ENCODE assay signal across 8 mouse cellular contexts in the genomic region with DNA sequence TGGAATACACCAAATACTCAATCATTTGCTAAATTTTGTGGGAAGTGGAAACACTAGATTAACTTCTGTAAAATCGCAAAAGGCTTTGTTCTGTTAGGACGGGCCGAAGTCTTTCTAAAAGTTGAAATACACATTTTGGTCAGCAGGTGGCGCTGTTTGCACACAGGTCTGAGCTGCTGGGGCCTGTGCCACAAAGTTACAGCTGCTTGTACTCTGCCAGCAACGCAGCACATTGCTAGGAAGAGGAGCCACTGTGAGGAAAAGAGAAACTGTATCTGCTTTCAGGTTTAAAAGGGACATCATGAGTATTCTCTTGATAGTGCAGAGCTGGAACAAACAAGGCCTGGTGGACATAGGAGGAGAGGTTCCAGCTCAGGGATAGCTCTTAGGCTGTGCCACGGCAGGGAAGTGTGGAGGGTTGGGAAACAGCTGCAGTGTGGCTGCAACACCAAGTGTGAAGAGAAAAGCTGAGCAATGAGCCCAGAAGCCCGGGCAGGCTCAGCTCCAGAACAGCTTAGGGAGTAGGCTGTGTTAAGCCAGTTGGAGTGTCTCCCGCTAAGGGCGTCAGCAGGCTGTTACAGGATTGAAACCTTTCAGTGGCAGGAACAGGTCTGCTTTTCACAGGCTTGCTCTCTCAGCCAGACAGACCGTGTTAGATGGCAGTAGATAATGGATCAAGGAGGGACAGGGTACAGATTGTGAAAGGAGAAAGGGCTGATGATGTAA. TPM values are rescaled to one million over a fixed set of nuclear protein-coding genes. Genes with fewer than 3 reads are reported as not detected.
DNase-seq lines count a peak whose midpoint lies in the region; ATAC-seq lines count a peak whose summit lies in the region.

No protein-coding gene starts in this region.

- DNase-seq in adipocyte (ENCODE audit: low spot score): peak; percentile 97
- DNase-seq in embryo, embryonic 10 days (ENCODE audit: low spot score): peak; percentile 94
- DNase-seq in gastrocnemius, postnatal 10 days: peak; percentile 86
- DNase-seq in hindlimb bud, embryonic 11.5 days (ENCODE audit: extremely low spot score, low read depth, low spot score): peak; percentile 88
- peak; percentile 83 to 85 for DNase-seq in left cerebral cortex, adult 8-10 months (ENCODE audit: low spot score in 2 of 2)
- DNase-seq in right cerebral cortex, postnatal 36 days (ENCODE audit: low spot score in 2 of 2): peak; percentile 76 to 83
- DNase-seq in urinary bladder, postnatal 4 days (ENCODE audit: low spot score in 2 of 2): peak; percentile 75 to 86

- peak; percentile 64 for ATAC-seq in megakaryocyte progenitor cell, adult 5-6 weeks (replicated peaks; ENCODE audit: poor library complexity)

RNA-seq across cellular contexts. Expression of a gene that starts 5.0 kb away (rescaled TPM):
- 10 to 100 TPM; 42.9 to 46.1 TPM for total RNA-seq in gastrocnemius, postnatal 10 days (2021)
- 10 to 100 TPM; 45.2 to 52.3 (median 46.5) TPM for total RNA-seq in left cerebral cortex, adult 8-10 months (2022)
- total RNA-seq in megakaryocyte progenitor cell, adult 5-6 weeks (2015): 40.2 and 55.6 TPM in 2 replicates
- total RNA-seq in megakaryocyte progenitor cell, adult 5-6 weeks (2017): 39.6 and 46.2 TPM in 2 replicates

RNA-seq across cellular contexts. Expression of a gene that starts 6.8 kb away (rescaled TPM):
- 1 to 10 TPM; 6.4 to 6.7 TPM for total RNA-seq in gastrocnemius, postnatal 10 days (2021)
- total RNA-seq in left cerebral cortex, adult 8-10 months (2022): under 1 TPM in 2 of 4 experiments, not detected in 2; 0.09 to 0.20 TPM
- total RNA-seq in megakaryocyte progenitor cell, adult 5-6 weeks (2015): 25.7 and 33.4 TPM in 2 replicates
- 14.2 and 15.0 TPM in 2 replicates for total RNA-seq in megakaryocyte progenitor cell, adult 5-6 weeks (2017)

RNA-seq across cellular contexts. Expression of a gene that starts 9.4 kb away (rescaled TPM):
- total RNA-seq in gastrocnemius, postnatal 10 days (2021): 10 to 100 TPM; 64.0 to 71.1 TPM
- not detected for total RNA-seq in left cerebral cortex, adult 8-10 months (2022)
- total RNA-seq in megakaryocyte progenitor cell, adult 5-6 weeks (2015): not detected in 2 replicates
- 0.24 TPM in 1 of 2 replicates, not detected in the other for total RNA-seq in megakaryocyte progenitor cell, adult 5-6 weeks (2017)

RNA-seq across cellular contexts. Expression of a gene that starts 33.2 kb away (rescaled TPM):
- 10 to 100 TPM in 1 of 2 experiments, 1 to 10 TPM in 1; 7.2 to 10.0 TPM for total RNA-seq in gastrocnemius, postnatal 10 days (2021)
- total RNA-seq in left cerebral cortex, adult 8-10 months (2022): 1 to 10 TPM; 7.3 to 8.4 (median 7.6) TPM
- 9.6 and 11.2 TPM in 2 replicates for total RNA-seq in megakaryocyte progenitor cell, adult 5-6 weeks (2015)
- total RNA-seq in megakaryocyte progenitor cell, adult 5-6 weeks (2017): 8.5 and 12.7 TPM in 2 replicates

RNA-seq across cellular contexts. Expression of a gene that starts 54.7 kb away (rescaled TPM):
- 1 to 10 TPM; 1.0 TPM for total RNA-seq in gastrocnemius, postnatal 10 days (2021)
- 10 to 100 TPM; 57.0 to 74.6 (median 70.2) TPM for total RNA-seq in left cerebral cortex, adult 8-10 months (2022)
- total RNA-seq in megakaryocyte progenitor cell, adult 5-6 weeks (2015): not detected in 2 replicates
- not detected in 2 replicates for total RNA-seq in megakaryocyte progenitor cell, adult 5-6 weeks (2017)

Comparison
In these comparisons a context has a peak if more than half of its experiments do, and no peak if none do; other contexts are left out.
1. Peak in every context shown above with its lines: DNase-seq and ATAC-seq.
2. RNA of a gene that starts 6.8 kb away (total RNA-seq): 14.2 to 33.4 TPM in megakaryocyte progenitor cell, adult 5-6 weeks and 6.4 to 6.7 TPM in gastrocnemius, postnatal 10 days; 0.09 to 0.20 TPM in left cerebral cortex, adult 8-10 months; every median in the first group is over 4 times any median in the second.
3. RNA of a gene that starts 9.4 kb away (total RNA-seq): 64.0 to 71.1 TPM in gastrocnemius, postnatal 10 days; not detected in left cerebral cortex, adult 8-10 months and 0.24 TPM in megakaryocyte progenitor cell, adult 5-6 weeks; every median in the first group is over 10 times any median in the second.